Mouse (Mus musculus) stomach, postnatal 0 days (tissue): ENCODE data around the gene Fam83f.

Experiments used
- CTCF ChIP-seq: IDR thresholded peaks from 2 replicates; pipeline ENCODE4 v1.5.1; 2016; ENCODE audit warnings: antibody characterized with exemption, low read depth, mild to moderate bottlenecking, moderate library complexity
- EP300 ChIP-seq: optimal IDR thresholded peaks from 2 replicates; pipeline ENCODE3; 2016; ENCODE audit warnings: antibody characterized with exemption

DNA sequence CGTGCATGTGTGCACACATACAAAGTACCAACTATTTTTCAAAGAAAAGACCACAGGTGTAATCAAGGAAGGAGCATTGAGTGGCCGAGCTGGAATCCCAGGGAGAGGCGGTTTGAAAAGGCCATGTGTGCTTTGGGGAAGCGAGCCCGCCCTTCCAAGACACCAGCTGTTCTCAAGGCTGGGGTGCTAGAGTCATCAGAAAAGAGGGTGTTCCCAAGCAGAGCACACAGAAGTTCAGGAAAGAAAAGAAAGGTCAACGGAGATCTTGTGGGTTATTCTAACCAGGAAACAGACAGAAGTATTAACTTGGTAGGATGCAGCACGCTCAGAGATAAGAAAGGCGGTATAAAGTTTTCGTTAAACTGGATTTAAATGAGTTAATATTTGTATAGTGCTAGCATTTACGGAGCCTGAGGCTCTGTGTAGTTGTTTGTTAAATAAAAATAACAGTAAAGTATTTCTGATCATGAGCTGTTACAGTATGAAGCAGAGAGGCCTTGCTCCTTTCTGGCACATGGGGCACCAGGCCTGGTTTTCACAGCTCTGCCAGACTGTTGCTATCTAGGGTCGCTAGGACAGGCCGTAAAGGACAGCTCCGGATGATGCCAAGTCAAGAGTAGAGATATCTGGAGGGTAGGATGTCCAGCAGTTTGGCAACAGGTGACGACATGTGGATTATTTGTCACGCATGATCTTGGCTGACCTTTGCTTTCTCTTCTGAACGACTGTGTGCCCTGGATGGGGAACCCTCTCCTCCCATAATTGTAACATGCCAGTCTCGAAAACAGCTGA lies 26.4 kb upstream of the Fam83f start:
- TF ChIP-seq EP300 (no peak), CTCF (no peak)
